In genomic region chr9:107735356-107736184, GRCm38 (mm10) we compare ENCODE assay signal across 8 mouse cellular contexts. TPM values are rescaled to one million over a fixed set of nuclear protein-coding genes. Genes with fewer than 3 reads are reported as not detected.
DNase-seq lines count a peak whose midpoint lies in the region; ATAC-seq and TF ChIP-seq lines count a peak whose summit lies in the region.

No protein-coding gene starts in this region.

- peak overlapping the region; percentile 3; the same call in 1 of the 2 replicates for H3K9ac ChIP-seq in hindbrain, embryonic 14.5 days
- 0 out of 2 replicates have a peak overlapping the region, but pooled peaks have one; percentile 13 for H3K9ac ChIP-seq in neural tube, embryonic 12.5 days

- peak in 1 of 2 experiments; percentile 26 for DNase-seq in cerebellum, adult 2 months
- DNase-seq in cerebellum, adult 8-10 months, result no peak
- peak; percentile 57 for DNase-seq in brain, adult 2 months (ENCODE audit: low read depth, low spot score)
- no peak for DNase-seq in hindbrain, embryonic 14.5 days (ENCODE audit: low spot score)
- DNase-seq in gastrocnemius, postnatal 25 days, result no peak
- DNase-seq in testis, postnatal 14 days (ENCODE audit: low spot score), result no peak
- no peak for DNase-seq in gastrocnemius, adult 2 months

- H3K4me3 ChIP-seq in cerebellum, adult 2 months (replicated peaks; ENCODE audit: insufficient read depth, low read depth, low read length), result peak overlapping the region; percentile 3
- H3K4me3 ChIP-seq in hindbrain, embryonic 14.5 days (replicated peaks; ENCODE audit: low read length), result no peak overlapping the region
- no peak overlapping the region for H3K4me3 ChIP-seq in neural tube, embryonic 12.5 days
- H3K4me3 ChIP-seq in gastrocnemius, adult 2 months, result no peak overlapping the region

- 0 out of 2 replicates have a peak, but pooled peaks have one; percentile 25 for ATAC-seq in hindbrain, embryonic 14.5 days (ENCODE audit: low FRiP score)
- no peak for ATAC-seq in neural tube, embryonic 12.5 days (ENCODE audit: low FRiP score, low read depth)

- no peak overlapping the region for H3K27ac ChIP-seq in cerebellum, adult 2 months (ENCODE audit: insufficient read depth, low read length)
- H3K27ac ChIP-seq in hindbrain, embryonic 14.5 days, result peak overlapping the region; percentile 51
- no peak overlapping the region for H3K27ac ChIP-seq in neural tube, embryonic 12.5 days
- H3K27ac ChIP-seq in gastrocnemius, adult 2 months, result no peak overlapping the region

- peak overlapping the region; percentile 28 for H3K4me2 ChIP-seq in hindbrain, embryonic 14.5 days (replicated peaks)
- peak overlapping the region; percentile 48 for H3K4me2 ChIP-seq in neural tube, embryonic 12.5 days (replicated peaks)

- H3K27me3 ChIP-seq in cerebellum, adult 2 months (ENCODE audit: control insufficient read depth, insufficient read depth, low read length), result no peaks in the 10 kb centered on the region
- H3K27me3 ChIP-seq in hindbrain, embryonic 14.5 days (ENCODE audit: control insufficient read depth, insufficient read depth, low read length), result no peaks in the 10 kb centered on the region
- H3K27me3 ChIP-seq in neural tube, embryonic 12.5 days (replicated peaks), result peaks cover 16% of the 10 kb centered on the region

- H3K36me3 ChIP-seq in hindbrain, embryonic 14.5 days (replicated peaks; ENCODE audit: control insufficient read depth, insufficient read depth), result peaks cover 25% of the 10 kb centered on the region
- H3K36me3 ChIP-seq in neural tube, embryonic 12.5 days, result peaks cover 22% of the 10 kb centered on the region

- peaks cover 15% of the 10 kb centered on the region for H3K4me1 ChIP-seq in cerebellum, adult 2 months (ENCODE audit: control insufficient read depth, insufficient read depth, low read length)
- H3K4me1 ChIP-seq in hindbrain, embryonic 14.5 days (replicated peaks; ENCODE audit: control insufficient read depth, insufficient read depth, low read length), result peaks cover 27% of the 10 kb centered on the region
- H3K4me1 ChIP-seq in neural tube, embryonic 12.5 days, result peaks cover 35% of the 10 kb centered on the region

- no peak for TF ChIP-seq CTCF in cerebellum, adult 2 months (IDR thresholded peaks at IDR 0.05; ENCODE audit: borderline replicate concordance, insufficient read depth, low read depth, low read length)
- no peak for TF ChIP-seq CTCF in gastrocnemius, adult 2 months (IDR thresholded peaks at IDR 0.05)

- WGBS in cerebellum, adult 2 months, result 6% methylated on average over 17 of the region's 17 CpGs
- WGBS in hindbrain, embryonic 14.5 days, result 3% methylated on average over 16 of the region's 17 CpGs
- 4% methylated on average over 17 of the region's 17 CpGs for WGBS in neural tube, embryonic 12.5 days

- intact Hi-C loops in gastrocnemius, adult 2 months (cut with DNase I), result loop anchor here (5.0 kb wide), 1 partner anchor 93 kb away; no protein-coding TSS in a partner anchor

- no peaks in the 10 kb centered on the region for H3K9me3 ChIP-seq in hindbrain, embryonic 14.5 days (ENCODE audit: control insufficient read depth, low read length)
- no peaks in the 10 kb centered on the region for H3K9me3 ChIP-seq in neural tube, embryonic 12.5 days

- no peak for TF ChIP-seq POLR2A in cerebellum, adult 2 months (IDR thresholded peaks at IDR 0.05; ENCODE audit: borderline replicate concordance, insufficient read depth, low read length)

RNA-seq across cellular contexts. Expression of gene Sema3f, which starts 25.3 kb away (rescaled TPM):
- 30.4 and 31.8 TPM in 2 replicates for polyA plus RNA-seq in cerebellum, adult 2 months (2012; rRNA removed)
- 17.5 and 17.7 TPM in 2 replicates for polyA plus RNA-seq in hindbrain, embryonic 14.5 days (2014; fragmentation: Nextera tagmentation; extraction: Ambion mirVana)
- polyA plus RNA-seq in neural tube, embryonic 12.5 days (2016; fragmentation: Nextera tagmentation; extraction: Ambion mirVana), result 21.4 and 21.5 TPM in 2 replicates
- 1 to 10 TPM; 5.9 to 9.7 TPM for total RNA-seq in gastrocnemius, postnatal 25 days (2021)
- total RNA-seq in gastrocnemius, adult 2 months (2021), result 1 to 10 TPM; 6.3 to 9.2 TPM

RNA-seq across cellular contexts. Expression of gene Rbm5, which starts 35.2 kb away (rescaled TPM):
- 126 and 129 TPM in 2 replicates for polyA plus RNA-seq in cerebellum, adult 2 months (2012; rRNA removed)
- polyA plus RNA-seq in hindbrain, embryonic 14.5 days (2014; fragmentation: Nextera tagmentation; extraction: Ambion mirVana), result 199 and 205 TPM in 2 replicates
- polyA plus RNA-seq in neural tube, embryonic 12.5 days (2016; fragmentation: Nextera tagmentation; extraction: Ambion mirVana), result 231 and 241 TPM in 2 replicates
- total RNA-seq in gastrocnemius, postnatal 25 days (2021), result 10 to 100 TPM; 35.3 to 36.6 TPM
- total RNA-seq in gastrocnemius, adult 2 months (2021), result 10 to 100 TPM; 46.4 to 49.6 TPM

RNA-seq across cellular contexts. Expression of gene Gnat1, which starts 56.1 kb away (rescaled TPM):
- polyA plus RNA-seq in cerebellum, adult 2 months (2012; rRNA removed), result 0.15 and 0.36 TPM in 2 replicates
- polyA plus RNA-seq in hindbrain, embryonic 14.5 days (2014; fragmentation: Nextera tagmentation; extraction: Ambion mirVana), result 1.3 TPM in 2 replicates
- polyA plus RNA-seq in neural tube, embryonic 12.5 days (2016; fragmentation: Nextera tagmentation; extraction: Ambion mirVana), result 1.3 and 2.3 TPM in 2 replicates
- total RNA-seq in gastrocnemius, postnatal 25 days (2021), result not detected
- not detected for total RNA-seq in gastrocnemius, adult 2 months (2021)
